Mouse (Mus musculus) lung, postnatal 0 days (tissue): ENCODE measurements at regions not wholly inside any gene's neighbourhood (a gene's known extent, or its start where the extent isn't known, plus 50 kb on each side); places are given as distances from the start of the nearest gene placed in this dataset.
A peak's percentile ranks its signal among the peaks of the same experiment; 100 is the strongest.

Experiments
- ATAC-seq: fragments of 200-750 bp; cut with Nextera tagmentation; 2 replicates; pipeline ENCODE4 v1.8.0; 2017; ENCODE audit warnings: moderate library complexity
- DNase-seq: peaks from one replicate; pipeline ENCODE4 v3.0.0-alpha.2; 2016; ENCODE audit warnings: low spot score
- H3K27ac ChIP-seq: fragments of 300-500 bp; sonication (generic); 2 replicates; pipeline ENCODE4 v1.5.1; 2014; ENCODE audit warnings: antibody characterized with exemption, mild to moderate bottlenecking, low read length, mixed read lengths
- H3K27me3 ChIP-seq: fragments of 300-500 bp; sonication (generic); replicated peaks from 2 replicates; pipeline ENCODE4 v1.6.1; 2014; ENCODE audit warnings: low read length, mixed read lengths; ENCODE audit not compliant: insufficient read depth
- H3K36me3 ChIP-seq: fragments of 300-500 bp; sonication (generic); 2 replicates; pipeline ENCODE4 v1.6.1; 2014; ENCODE audit warnings: low read length, mixed read lengths; ENCODE audit not compliant: insufficient read depth
- H3K4me1 ChIP-seq: fragments of 300-500 bp; sonication (generic); 2 replicates; pipeline ENCODE4 v1.6.1; 2014; ENCODE audit warnings: antibody characterized with exemption, low read depth, low read length, mixed read lengths; ENCODE audit not compliant: insufficient read depth
- H3K4me2 ChIP-seq: fragments of 300-500 bp; sonication (generic); replicated peaks from 2 replicates; pipeline ENCODE4 v1.6.1; 2014; ENCODE audit warnings: low read depth, mild to moderate bottlenecking, low read length, moderate library complexity, mixed read lengths
- H3K4me3 ChIP-seq: fragments of 300-500 bp; sonication (generic); 2 replicates; pipeline ENCODE4 v1.5.1; 2014; ENCODE audit warnings: low read depth, low read length
- H3K9ac ChIP-seq: fragments of 300-500 bp; sonication (generic); replicated peaks from 2 replicates; pipeline ENCODE4 v1.6.1; 2014; ENCODE audit warnings: low read depth, mild to moderate bottlenecking
- H3K9me3 ChIP-seq: fragments of 300-500 bp; sonication (generic); 2 replicates; pipeline ENCODE4 v1.6.1; 2016; ENCODE audit warnings: low read length, mixed read lengths
- CTCF ChIP-seq: IDR thresholded peaks from 2 replicates; pipeline ENCODE4 v1.5.1; 2016; ENCODE audit warnings: antibody characterized with exemption, mild to moderate bottlenecking
- EP300 ChIP-seq: IDR thresholded peaks from 2 replicates; pipeline ENCODE4 v1.6.1; 2016; ENCODE audit warnings: antibody characterized with exemption, mild to moderate bottlenecking, control low read depth
- WGBS: fragments of 180-500 bp; shearing (Covaris S2); extraction: QIAGEN DNeasy Blood & Tissue Kit; methylation state at CpG from one replicate; pipeline ENCODE4 v1.1.7; 2014; 5-methylcytosine and 5-hydroxymethylcytosine counted together

DNA sequence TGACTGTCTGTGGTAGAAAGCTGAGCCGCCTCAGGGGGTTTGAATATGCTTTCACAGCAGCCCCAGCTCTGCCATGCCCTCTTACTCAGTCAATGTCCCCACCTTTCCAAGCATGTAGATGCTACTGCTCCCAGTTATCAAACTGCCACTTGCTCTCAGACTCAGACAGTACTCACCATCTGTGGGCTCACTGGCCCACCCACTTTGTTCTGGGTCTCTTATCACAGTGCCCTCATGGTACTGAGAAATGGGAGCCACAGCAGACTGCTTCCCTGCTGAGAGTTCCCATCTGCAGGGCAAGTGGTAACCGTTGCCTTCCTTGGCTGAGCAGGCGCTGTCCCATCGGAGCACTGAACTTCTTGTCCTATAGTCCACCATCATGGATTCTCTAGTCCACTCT is 286.6 kb downstream of the Gm11011 start:
- WGBS: 83% methylated on average over 4 of the region's 4 CpGs
- ATAC-seq: no peak
- Histone ChIP-seq H3K4me2 (no peak overlapping the region), H3K4me1 (peaks cover 4% of the 10 kb centered on the region; the same call in 1 of the 2 replicates), H3K4me3 (no peak overlapping the region), H3K9ac (no peak overlapping the region), H3K36me3 (no peaks in the 10 kb centered on the region), H3K27ac (no peak overlapping the region), H3K27me3 (no peaks in the 10 kb centered on the region), H3K9me3 (no peaks in the 10 kb centered on the region)
- no peak for DNase-seq
- no peak for TF ChIP-seq CTCF
- TF ChIP-seq EP300: no peak

DNA sequence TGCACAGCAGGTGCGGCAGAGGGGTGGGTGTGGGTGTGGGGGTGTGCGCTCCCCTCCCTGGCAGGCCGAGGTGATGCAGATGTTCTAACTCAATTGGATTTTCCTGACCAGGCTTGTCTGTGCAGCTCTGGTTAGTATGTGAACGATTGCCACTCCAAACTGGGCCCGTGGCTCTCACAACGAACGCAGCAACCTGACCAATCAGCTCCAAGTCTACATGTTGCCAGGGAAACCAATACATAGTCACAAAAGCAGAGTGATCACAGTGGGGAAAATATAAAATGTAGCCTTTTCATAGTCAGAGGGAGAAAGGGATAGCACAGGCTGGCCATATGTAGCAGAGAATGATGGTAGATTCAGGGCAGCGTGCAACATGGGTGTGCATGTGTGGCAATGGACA is 287.1 kb downstream of the Gm11011 start:
- ATAC-seq (no peak), DNase-seq (no peak)
- TF ChIP-seq EP300 (no peak), CTCF (no peak)
- no peak overlapping the region for H3K4me2 ChIP-seq
- H3K27me3 ChIP-seq: no peaks in the 10 kb centered on the region
- no peaks in the 10 kb centered on the region for H3K9me3 ChIP-seq
- no peak overlapping the region for H3K9ac ChIP-seq
- H3K4me3 ChIP-seq: no peak overlapping the region
- H3K4me1 ChIP-seq: peaks cover 4% of the 10 kb centered on the region; the same call in 1 of the 2 replicates
- H3K36me3 ChIP-seq: no peaks in the 10 kb centered on the region
- 67% methylated on average over 8 of the region's 8 CpGs for WGBS
- H3K27ac ChIP-seq: no peak overlapping the region

- TF ChIP-seq EP300 (no peak), CTCF (no peak)
- Histone ChIP-seq H3K27me3 (no peaks in the 10 kb centered on the region), H3K36me3 (no peaks in the 10 kb centered on the region), H3K4me3 (0 out of 2 replicates have a peak overlapping the region, but pooled peaks have one; percentile 10), H3K4me1 (peaks cover 4% of the 10 kb centered on the region; the same call in 1 of the 2 replicates), H3K9me3 (no peaks in the 10 kb centered on the region), H3K4me2 (peak overlapping the region; percentile 46), H3K9ac (no peak overlapping the region), H3K27ac (no peak overlapping the region)
- 14% methylated on average over 21 of the region's 21 CpGs for WGBS
- ATAC-seq (0 out of 2 replicates have a peak, but pooled peaks have one; percentile 19), DNase-seq (peak; percentile 24)
Measured at GRCm38 (mm10) chr2:169297841-169298627, 289.5 kb downstream of the Gm11011 start.

- DNase-seq (no peak), ATAC-seq (no peak)
- peaks cover 4% of the 10 kb centered on the region; the same call in 1 of the 2 replicates for H3K4me1 ChIP-seq
- no peak overlapping the region for H3K9ac ChIP-seq
- TF ChIP-seq EP300: no peak
- TF ChIP-seq CTCF: no peak
- H3K4me3 ChIP-seq: no peak overlapping the region
- no peaks in the 10 kb centered on the region for H3K36me3 ChIP-seq
- H3K4me2 ChIP-seq: no peak overlapping the region
- no peaks in the 10 kb centered on the region for H3K9me3 ChIP-seq
- no peak overlapping the region for H3K27ac ChIP-seq
- H3K27me3 ChIP-seq: no peaks in the 10 kb centered on the region
- WGBS: 46% methylated on average over 4 of the region's 4 CpGs
Measured at GRCm38 (mm10) chr2:169297226-169297625, 290.3 kb downstream of the Gm11011 start.

GRCm38 (mm10) chr2:169293351-169293750 is 294.2 kb downstream of the Gm11011 start:
- Histone ChIP-seq H3K4me1 (peaks cover 4% of the 10 kb centered on the region; the same call in 1 of the 2 replicates), H3K9me3 (no peaks in the 10 kb centered on the region), H3K27me3 (no peaks in the 10 kb centered on the region), H3K4me2 (no peak overlapping the region), H3K36me3 (no peaks in the 10 kb centered on the region), H3K9ac (no peak overlapping the region), H3K27ac (no peak overlapping the region), H3K4me3 (no peak overlapping the region)
- DNase-seq (no peak), ATAC-seq (no peak)
- WGBS: 52% methylated on average over 3 of the region's 3 CpGs
- TF ChIP-seq CTCF (no peak), EP300 (no peak)

GRCm38 (mm10) chr2:169288891-169289605 is 298.5 kb downstream of the Gm11011 start:
- H3K27me3 ChIP-seq: no peaks in the 10 kb centered on the region
- H3K4me1 ChIP-seq: no peaks in the 10 kb centered on the region
- WGBS: 85% methylated on average over 12 of the region's 12 CpGs
- H3K4me2 ChIP-seq: no peak overlapping the region
- no peak for ATAC-seq
- no peak overlapping the region for H3K27ac ChIP-seq
- TF ChIP-seq EP300 (no peak), CTCF (no peak)
- no peak overlapping the region for H3K4me3 ChIP-seq
- no peaks in the 10 kb centered on the region for H3K9me3 ChIP-seq
- H3K9ac ChIP-seq: no peak overlapping the region
- DNase-seq: no peak
- H3K36me3 ChIP-seq: no peaks in the 10 kb centered on the region
